Mouse (Mus musculus) liver, postnatal 0 days (tissue): Measurements from ENCODE around the gene Lsmem1. TPM values are rescaled to one million over a fixed set of nuclear protein-coding genes. Genes with fewer than 3 reads are reported as not detected.

Experiments used
- ATAC-seq: fragments of 200-750 bp; cut with Nextera tagmentation; 2 replicates; pipeline ENCODE4 v1.8.0; 2017; ENCODE audit warnings: mild to moderate bottlenecking, moderate library complexity
- DNase-seq: peaks from one replicate; pipeline ENCODE4 v3.0.0-alpha.2; 2016
- H3K27ac ChIP-seq: fragments of 300-500 bp; sonication (generic); 2 replicates; pipeline ENCODE4 v1.5.1; 2014; ENCODE audit warnings: antibody characterized with exemption, moderate library complexity, mild to moderate bottlenecking, low read depth
- H3K27me3 ChIP-seq: fragments of 300-500 bp; sonication (generic); 2 replicates; pipeline ENCODE4 v1.6.1; 2014; ENCODE audit warnings: low read length, control low read depth, mixed read lengths; ENCODE audit not compliant: insufficient read depth
- H3K36me3 ChIP-seq: fragments of 300-500 bp; sonication (generic); replicated peaks from 2 replicates; pipeline ENCODE4 v1.6.1; 2014; ENCODE audit warnings: mild to moderate bottlenecking, control low read depth, low read length, moderate library complexity, mixed read lengths; ENCODE audit not compliant: insufficient read depth
- H3K4me1 ChIP-seq: fragments of 300-500 bp; sonication (generic); 2 replicates; pipeline ENCODE4 v1.6.1; 2014; ENCODE audit warnings: antibody characterized with exemption, mild to moderate bottlenecking, control low read depth; ENCODE audit not compliant: insufficient read depth
- H3K4me2 ChIP-seq: fragments of 300-500 bp; sonication (generic); 2 replicates; pipeline ENCODE4 v1.6.1; 2014; ENCODE audit warnings: low read depth, mild to moderate bottlenecking, low read length, moderate library complexity, mixed read lengths
- H3K4me3 ChIP-seq: fragments of 300-500 bp; sonication (generic); 2 replicates; pipeline ENCODE4 v1.5.1; 2014; ENCODE audit warnings: low read depth, low read length
- H3K9ac ChIP-seq: fragments of 300-500 bp; sonication (generic); replicated peaks from 2 replicates; pipeline ENCODE4 v1.6.1; 2014; ENCODE audit warnings: mild to moderate bottlenecking, moderate library complexity
- H3K9me3 ChIP-seq: fragments of 300-500 bp; sonication (generic); 2 replicates; pipeline ENCODE4 v1.6.1; 2016; ENCODE audit warnings: mild to moderate bottlenecking, control low read depth, low read length, mixed read lengths
- CTCF ChIP-seq: sonication (generic); IDR thresholded peaks from 2 replicates; pipeline ENCODE4 v1.5.1; 2016; ENCODE audit warnings: antibody characterized with exemption, low read depth
- EP300 ChIP-seq: IDR thresholded peaks from 2 replicates; pipeline ENCODE4 v1.6.1; 2016; ENCODE audit warnings: antibody characterized with exemption, low read depth, mild to moderate bottlenecking
- WGBS: fragments of 180-500 bp; shearing (Covaris S2); extraction: QIAGEN DNeasy Blood & Tissue Kit; methylation state at CpG from one replicate; pipeline ENCODE4 v1.1.7; 2014; ENCODE audit not compliant: insufficient replicate concordance; 5-methylcytosine and 5-hydroxymethylcytosine counted together
- polyA plus RNA-seq: library from polyadenylated mRNA; unstranded; fragments of >200 nt; fragmentation: Nextera tagmentation; extraction: Ambion mirVana; gene quantifications from 2 replicates; pipeline ENCODE4 v1.2.1, GENCODE M21; 2015

Lsmem1 gene
- polyA plus RNA-seq, 1 experiment from 2014 or later: not detected

DNA sequence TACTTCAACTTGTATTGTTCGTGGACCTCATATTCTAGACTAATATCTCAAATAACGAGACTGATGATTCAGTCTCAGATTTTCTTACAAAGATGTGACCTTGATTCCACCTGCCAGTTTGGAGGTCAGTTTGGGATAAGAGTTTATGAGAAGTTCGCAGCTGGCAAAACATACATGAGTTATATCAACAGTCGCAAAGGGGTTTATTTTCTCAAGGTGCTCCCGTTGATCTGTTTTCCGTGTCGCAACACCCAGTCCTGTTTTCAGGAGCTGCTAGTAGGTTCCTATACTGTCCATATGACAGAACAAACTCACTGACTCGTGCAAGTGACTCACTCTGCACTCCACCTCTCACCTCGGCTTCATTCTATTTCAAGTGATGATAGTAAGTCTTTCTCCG, 24.4 kb upstream of the Lsmem1 start:
- DNase-seq: no peak
- peak overlapping the region; percentile 50; the same call in 1 of the 2 replicates for H3K9ac ChIP-seq

DNA sequence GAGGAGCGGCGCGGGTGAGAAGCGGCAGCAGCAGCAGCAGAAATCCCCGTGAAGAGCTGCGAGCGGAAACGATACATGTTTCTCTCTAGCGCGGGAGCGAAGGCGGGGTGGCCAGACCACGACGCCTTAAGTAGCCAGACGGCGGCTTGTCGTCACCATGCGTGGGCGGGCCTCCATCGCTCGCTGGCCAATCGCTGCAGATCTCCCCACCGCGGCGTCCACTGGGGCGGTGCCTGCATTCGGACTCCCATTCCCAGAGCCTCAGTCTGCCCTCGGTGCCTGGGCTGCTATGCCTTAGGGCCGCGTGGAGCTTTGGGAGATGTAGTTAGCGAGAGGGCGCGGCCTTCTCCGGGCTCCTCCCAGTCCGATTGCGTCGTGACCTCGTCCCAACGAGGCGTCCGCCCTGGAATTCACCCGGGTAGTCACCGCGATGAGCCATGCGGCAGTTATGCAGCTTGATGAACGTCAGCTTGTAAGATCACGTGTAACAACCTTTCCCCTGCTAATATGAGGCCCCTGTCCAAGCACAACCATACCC, 23.9 kb upstream of the Lsmem1 start:
- WGBS: under 1% methylated on average over 44 of the region's 47 CpGs
- H3K4me3 ChIP-seq: peak overlapping the region; percentile 96
- H3K9me3 ChIP-seq: no peaks in the 10 kb centered on the region
- TF ChIP-seq CTCF (no peak), EP300 (no peak)
- H3K4me2 ChIP-seq: peak overlapping the region; percentile 76
- no peaks in the 10 kb centered on the region for H3K27me3 ChIP-seq
- DNase-seq (peak; percentile 98), ATAC-seq (peak; percentile 93)
- H3K36me3 ChIP-seq: no peaks in the 10 kb centered on the region
- H3K9ac ChIP-seq: peak overlapping the region; percentile 95
- peak overlapping the region; percentile 99 for H3K27ac ChIP-seq
- H3K4me1 ChIP-seq: peaks cover 15% of the 10 kb centered on the region

More for the DNA sequence above, 24.4 kb upstream of the Lsmem1 start:
- H3K36me3 ChIP-seq: no peaks in the 10 kb centered on the region
- no peaks in the 10 kb centered on the region for H3K9me3 ChIP-seq
- peak overlapping the region; percentile 96 for H3K4me3 ChIP-seq
- no peaks in the 10 kb centered on the region for H3K27me3 ChIP-seq
- TF ChIP-seq EP300 (no peak), CTCF (no peak)
- H3K27ac ChIP-seq: peak overlapping the region; percentile 83
- 30% methylated on average over 10 of the region's 10 CpGs for WGBS
- peak overlapping the region; percentile 76 for H3K4me2 ChIP-seq
- H3K4me1 ChIP-seq: peaks cover 15% of the 10 kb centered on the region
- no peak for ATAC-seq

DNA sequence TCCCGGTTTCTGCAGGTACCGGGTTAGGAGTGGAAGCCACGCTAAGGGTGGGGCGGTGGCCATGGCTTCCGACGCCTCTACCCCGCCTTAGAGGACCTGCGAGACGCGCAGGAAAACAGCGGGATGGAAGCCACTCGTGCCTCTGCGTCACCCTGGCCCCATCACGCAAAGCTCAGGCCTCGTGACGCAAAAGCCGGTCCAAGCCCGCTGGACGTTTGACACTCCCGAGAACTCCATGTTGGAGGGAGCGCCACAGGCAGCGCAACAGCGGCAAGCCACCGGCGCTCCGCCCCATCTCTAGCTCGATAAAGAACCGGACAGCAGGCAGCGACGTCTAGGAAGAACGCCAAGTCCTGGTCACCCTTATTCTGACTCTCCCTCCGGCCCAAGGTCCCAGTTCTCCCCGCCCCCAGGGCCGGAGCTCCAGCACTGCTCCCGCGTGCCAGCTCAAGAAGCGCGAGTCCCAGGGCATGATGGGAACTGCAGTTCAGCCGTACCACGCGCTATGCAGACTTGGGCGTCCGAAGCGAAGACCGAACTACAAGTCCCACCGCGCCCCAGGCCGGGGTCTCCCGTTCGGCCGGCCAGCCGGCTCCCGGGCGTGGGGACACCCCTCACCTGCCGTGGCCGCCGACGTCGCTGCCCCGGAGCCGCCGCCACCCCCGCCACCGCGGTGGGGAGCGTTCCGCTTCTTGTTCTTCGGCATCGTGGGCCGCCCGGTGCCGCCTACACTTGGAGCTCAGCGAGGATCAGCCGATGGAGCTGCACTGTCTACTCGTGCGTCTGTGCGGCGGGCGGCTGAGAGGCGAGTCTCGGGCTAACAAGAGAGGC, 23.2 kb upstream of the Lsmem1 start:
- ATAC-seq (peak; percentile 86), DNase-seq (peak; percentile 92)
- Histone ChIP-seq H3K4me3 (peak overlapping the region; percentile 96), H3K36me3 (no peaks in the 10 kb centered on the region; the same call in 1 of the 2 replicates), H3K27ac (peak overlapping the region; percentile 99), H3K27me3 (no peaks in the 10 kb centered on the region), H3K4me1 (peaks cover 20% of the 10 kb centered on the region), H3K4me2 (peak overlapping the region; percentile 76), H3K9ac (peak overlapping the region; percentile 95), H3K9me3 (no peaks in the 10 kb centered on the region)
- under 1% methylated on average over 71 of the region's 81 CpGs for WGBS
- no peak for TF ChIP-seq CTCF
- no peak for TF ChIP-seq EP300

DNA sequence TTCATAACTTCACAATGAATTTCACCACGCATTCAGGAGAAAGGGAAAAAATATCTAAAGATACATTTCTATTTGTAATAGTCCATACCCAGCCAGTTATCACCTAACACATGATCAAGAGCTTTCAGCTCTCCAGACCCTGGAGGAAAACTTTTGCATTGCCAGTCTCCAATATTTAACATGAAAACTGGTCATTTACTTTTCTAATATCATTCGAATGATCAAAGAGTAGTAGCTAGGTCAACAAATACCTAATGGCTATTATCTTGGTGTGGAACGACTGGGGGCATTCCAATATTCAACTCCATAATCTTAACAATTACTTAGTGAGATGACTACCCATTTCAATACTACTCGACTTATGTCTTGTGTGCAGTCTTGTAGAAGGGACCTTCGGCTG, 22.3 kb upstream of the Lsmem1 start:
- DNase-seq: no peak
- peak overlapping the region; percentile 96 for H3K4me3 ChIP-seq
- H3K27me3 ChIP-seq: no peaks in the 10 kb centered on the region
- peak overlapping the region; percentile 95 for H3K9ac ChIP-seq
- no peaks in the 10 kb centered on the region for H3K9me3 ChIP-seq
- 10% methylated on average over 5 of the region's 5 CpGs for WGBS
- H3K4me2 ChIP-seq: peak overlapping the region; percentile 76
- TF ChIP-seq CTCF: no peak
- TF ChIP-seq EP300: no peak
- H3K4me1 ChIP-seq: peaks cover 20% of the 10 kb centered on the region
- peaks cover under 1% of the 10 kb centered on the region for H3K36me3 ChIP-seq
- peak overlapping the region; percentile 99; the same call in 1 of the 2 replicates for H3K27ac ChIP-seq
- ATAC-seq: no peak

DNA sequence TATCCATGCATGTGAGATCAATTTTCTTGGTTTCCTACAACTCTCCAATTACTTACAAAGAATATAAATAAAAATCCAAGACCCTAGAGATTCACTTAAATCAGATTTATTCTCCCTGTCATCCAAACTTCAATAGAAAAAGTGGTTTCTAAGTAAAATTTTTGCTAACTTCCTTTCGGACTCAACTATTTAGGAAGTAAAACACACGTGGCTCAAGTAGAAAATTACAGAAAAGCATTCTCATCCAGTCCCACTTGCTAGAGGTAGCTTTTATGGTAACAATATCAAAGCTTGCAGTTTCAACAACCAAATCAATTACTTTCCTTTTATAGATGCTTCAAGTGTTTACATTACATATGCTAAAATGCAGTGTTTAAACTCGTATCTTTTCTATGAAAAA, 21.6 kb upstream of the Lsmem1 start:
- WGBS: 12% methylated on average over 3 of the region's 3 CpGs
- peaks cover 20% of the 10 kb centered on the region for H3K4me1 ChIP-seq
- ATAC-seq (no peak), DNase-seq (no peak)
- H3K9me3 ChIP-seq: no peaks in the 10 kb centered on the region
- H3K27me3 ChIP-seq: no peaks in the 10 kb centered on the region
- no peak overlapping the region for H3K27ac ChIP-seq
- peak overlapping the region; percentile 96 for H3K4me3 ChIP-seq
- peaks cover 7% of the 10 kb centered on the region for H3K36me3 ChIP-seq
- no peak for TF ChIP-seq EP300
- no peak for TF ChIP-seq CTCF
- H3K4me2 ChIP-seq: peak overlapping the region; percentile 76
- peak overlapping the region; percentile 45 for H3K9ac ChIP-seq

DNA sequence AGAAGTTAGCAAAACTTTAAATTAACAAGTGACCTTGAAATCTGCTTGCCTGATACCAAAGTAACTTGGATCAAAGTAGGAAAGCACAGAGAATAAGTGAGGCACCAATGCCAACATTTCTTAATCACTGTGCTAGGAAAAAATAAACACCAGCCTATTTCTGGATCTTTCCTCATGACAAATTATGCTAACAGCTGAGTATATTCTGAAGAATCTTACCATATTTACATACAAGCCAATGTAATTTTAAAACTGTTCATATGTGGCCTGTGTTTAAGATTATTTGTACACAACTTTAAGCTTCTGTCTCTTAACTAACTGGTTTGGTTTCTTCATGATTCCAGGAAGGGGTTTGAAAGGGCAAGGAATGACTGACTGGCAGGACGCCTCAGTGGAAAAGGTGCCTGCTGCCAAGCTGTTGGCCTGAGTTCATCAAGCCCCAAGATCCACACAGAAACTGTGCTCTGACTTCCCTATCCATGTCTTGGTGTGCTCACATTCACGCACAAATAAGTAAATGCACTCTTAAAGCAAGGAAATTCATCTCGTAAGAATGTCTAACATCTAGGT, 20.8 kb upstream of the Lsmem1 start:
- DNase-seq (no peak), ATAC-seq (no peak)
- TF ChIP-seq EP300 (no peak), CTCF (no peak)
- Histone ChIP-seq H3K4me1 (peaks cover 20% of the 10 kb centered on the region), H3K9ac (no peak overlapping the region; the same call in 1 of the 2 replicates), H3K27ac (no peak overlapping the region), H3K27me3 (no peaks in the 10 kb centered on the region), H3K36me3 (peaks cover 15% of the 10 kb centered on the region), H3K4me3 (peak overlapping the region; percentile 96; the same call in 1 of the 2 replicates), H3K9me3 (no peaks in the 10 kb centered on the region), H3K4me2 (peak overlapping the region; percentile 76)
- 50% methylated on average over 3 of the region's 3 CpGs for WGBS
